Mouse (Mus musculus) kidney, adult 8-10 months (tissue): ENCODE results near the gene Camk2g.

ENCODE experiments used
- DNase-seq, 2 experiments: peaks; one replicate each; pipeline ENCODE4 v3.0.0; 2022

Camk2g gene

GRCm38 (mm10) chr14:20784708-20785107 lies 9.2 kb downstream of the Camk2g start:
- no peak for DNase-seq

GRCm38 (mm10) chr14:20783526-20783925 lies 10.4 kb downstream of the Camk2g start:
- DNase-seq: no peak

GRCm38 (mm10) chr14:20782860-20783259 lies 11.0 kb downstream of the Camk2g start:
- DNase-seq: no peak

- DNase-seq: no peak
Measured at GRCm38 (mm10) chr14:20780217-20780616, 13.7 kb downstream of the Camk2g start.

GRCm38 (mm10) chr14:20778496-20778895 lies 15.4 kb downstream of the Camk2g start:
- no peak for DNase-seq

- DNase-seq: no peak
Measured at GRCm38 (mm10) chr14:20775661-20776060, 18.2 kb downstream of the Camk2g start.

GRCm38 (mm10) chr14:20773410-20773809 lies 20.5 kb downstream of the Camk2g start:
- peak; percentile 79 for DNase-seq

GRCm38 (mm10) chr14:20772808-20773207 lies 21.1 kb downstream of the Camk2g start:
- DNase-seq: no peak

- DNase-seq: no peak
Measured at GRCm38 (mm10) chr14:20771941-20772340, 21.9 kb downstream of the Camk2g start.

GRCm38 (mm10) chr14:20768581-20768980 lies 25.3 kb downstream of the Camk2g start:
- no peak for DNase-seq

- DNase-seq: no peak
Measured at GRCm38 (mm10) chr14:20767936-20768335, 26.0 kb downstream of the Camk2g start.

GRCm38 (mm10) chr14:20765642-20766258 lies 28.1 kb downstream of the Camk2g start:
- DNase-seq: peak; percentile 79 to 92

GRCm38 (mm10) chr14:20764942-20765341 lies 28.9 kb downstream of the Camk2g start:
- no peak for DNase-seq

GRCm38 (mm10) chr14:20758768-20759435 lies 35.0 kb downstream of the Camk2g start:
- DNase-seq: no peak

- DNase-seq: peak; percentile 68 to 74
Measured at GRCm38 (mm10) chr14:20757370-20757907, 36.4 kb downstream of the Camk2g start.

- DNase-seq: no peak
Measured at GRCm38 (mm10) chr14:20753792-20754191, 40.1 kb downstream of the Camk2g start.

GRCm38 (mm10) chr14:20750503-20750902 lies 43.4 kb downstream of the Camk2g start:
- DNase-seq: no peak

- no peak for DNase-seq
Measured at GRCm38 (mm10) chr14:20749494-20750051, 44.3 kb downstream of the Camk2g start.

GRCm38 (mm10) chr14:20748388-20748787 lies 45.5 kb downstream of the Camk2g start:
- DNase-seq: no peak

- no peak for DNase-seq
Measured at GRCm38 (mm10) chr14:20746935-20747334, 47.0 kb downstream of the Camk2g start.

GRCm38 (mm10) chr14:20743614-20744013 lies 50.3 kb downstream of the Camk2g start:
- no peak for DNase-seq

GRCm38 (mm10) chr14:20741301-20741700 lies 52.6 kb downstream of the Camk2g start:
- DNase-seq: no peak

- DNase-seq: no peak
Measured at GRCm38 (mm10) chr14:20738511-20738910, 55.4 kb downstream of the Camk2g start.

GRCm38 (mm10) chr14:20737306-20737705 lies 56.6 kb downstream of the Camk2g start:
- DNase-seq: peak; percentile 70 to 78
